Mouse (Mus musculus) stomach, postnatal 0 days (tissue): ENCODE results near the gene Adgrg5. TPM values are rescaled to one million over a fixed set of nuclear protein-coding genes. Genes with fewer than 3 reads are reported as not detected.

ENCODE experiments used
- ATAC-seq: fragments of 200-750 bp; cut with Nextera tagmentation; 2 replicates; pipeline ENCODE4 v1.8.0; 2017; ENCODE audit not compliant: low FRiP score, low TSS enrichment
- DNase-seq: peaks from one replicate; pipeline ENCODE4 v3.0.0-alpha.2; 2016; ENCODE audit warnings: low spot score
- H3K27ac ChIP-seq: fragments of 300-500 bp; sonication (generic); replicated peaks from 2 replicates; pipeline ENCODE4 v1.5.1; 2014; ENCODE audit warnings: mild to moderate bottlenecking, control low read depth
- H3K27me3 ChIP-seq: fragments of 300-500 bp; sonication (generic); 2 replicates; pipeline ENCODE4 v1.6.1; 2014; ENCODE audit warnings: low read length; ENCODE audit not compliant: control insufficient read depth, insufficient read depth
- H3K36me3 ChIP-seq: fragments of 300-500 bp; sonication (generic); 2 replicates; pipeline ENCODE4 v1.6.1; 2014; ENCODE audit warnings: low read length, mixed read lengths; ENCODE audit not compliant: control insufficient read depth, insufficient read depth
- H3K4me1 ChIP-seq: fragments of 300-500 bp; sonication (generic); replicated peaks from 2 replicates; pipeline ENCODE4 v1.6.1; 2014; ENCODE audit warnings: antibody characterized with exemption; ENCODE audit not compliant: control insufficient read depth, insufficient read depth
- H3K4me2 ChIP-seq: fragments of 300-500 bp; sonication (generic); replicated peaks from 2 replicates; pipeline ENCODE4 v1.6.1; 2014; ENCODE audit warnings: low read depth, mild to moderate bottlenecking, control low read depth, moderate library complexity
- H3K4me3 ChIP-seq: fragments of 300-500 bp; sonication (generic); 2 replicates; pipeline ENCODE4 v1.5.1; 2014; ENCODE audit warnings: low read depth, low read length, control low read depth
- H3K9ac ChIP-seq: fragments of 300-500 bp; sonication (generic); 2 replicates; pipeline ENCODE4 v1.6.1; 2014; ENCODE audit warnings: mild to moderate bottlenecking, low read length, control low read depth, mixed read lengths
- H3K9me3 ChIP-seq: fragments of 300-500 bp; sonication (generic); 2 replicates; pipeline ENCODE4 v1.6.1; 2016; ENCODE audit warnings: low read length; ENCODE audit not compliant: control insufficient read depth
- CTCF ChIP-seq: IDR thresholded peaks from 2 replicates; pipeline ENCODE4 v1.5.1; 2016; ENCODE audit warnings: antibody characterized with exemption, low read depth, mild to moderate bottlenecking, moderate library complexity
- EP300 ChIP-seq: optimal IDR thresholded peaks from 2 replicates; pipeline ENCODE3; 2016; ENCODE audit warnings: antibody characterized with exemption
- WGBS: fragments of 180-500 bp; shearing (Covaris S2); extraction: QIAGEN DNeasy Blood & Tissue Kit; methylation state at CpG from one replicate; pipeline ENCODE4 v1.1.7; 2014; 5-methylcytosine and 5-hydroxymethylcytosine counted together
- polyA plus RNA-seq: library from polyadenylated mRNA; unstranded; fragments of >200 nt; fragmentation: Nextera tagmentation; extraction: Ambion mirVana; gene quantifications from 2 replicates; pipeline ENCODE4 v1.2.1, GENCODE M21; 2015

Gene Adgrg5
- polyA plus RNA-seq, 1 experiment from 2014 or later = 0.27 TPM

- H3K4me3 ChIP-seq = no peak overlapping the region
- no peak for TF ChIP-seq EP300
- TF ChIP-seq CTCF = no peak
- no peaks in the 10 kb centered on the region for H3K36me3 ChIP-seq
- peaks cover 10% of the 10 kb centered on the region for H3K4me1 ChIP-seq
- DNase-seq (peak; percentile 53), ATAC-seq (no peak)
- H3K9me3 ChIP-seq = no peaks in the 10 kb centered on the region
- no peak overlapping the region; the same call in 1 of the 2 replicates for H3K27ac ChIP-seq
- WGBS = 42% methylated on average over 5 of the region's 5 CpGs
- H3K27me3 ChIP-seq = no peaks in the 10 kb centered on the region
- H3K4me2 ChIP-seq = no peak overlapping the region
- no peak overlapping the region for H3K9ac ChIP-seq
Observed at GRCm38 (mm10) chr8:94986676-94987075, 63.2 kb downstream of the Adgrg5 start.

DNA sequence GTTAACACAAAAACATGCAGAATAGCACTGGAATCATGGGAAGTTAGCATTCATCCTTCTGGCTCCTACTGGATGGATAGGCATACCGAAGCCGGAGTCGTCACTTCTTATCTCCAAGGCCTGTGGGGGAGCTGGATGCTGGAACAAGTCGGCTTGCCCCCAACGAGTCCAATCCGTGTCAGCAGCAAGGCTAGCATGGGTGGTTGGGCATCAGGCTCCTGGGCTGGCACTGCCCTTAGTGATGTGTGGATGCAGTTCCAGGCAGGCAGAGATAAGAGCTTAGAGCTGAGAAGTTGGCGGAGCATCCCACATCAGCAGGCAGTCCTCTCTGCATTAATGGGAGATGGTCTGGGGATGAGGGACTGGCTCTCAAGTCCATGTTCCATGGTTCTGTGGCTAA is 64.1 kb downstream of the Adgrg5 start:
- Histone ChIP-seq H3K27me3 (no peaks in the 10 kb centered on the region), H3K9ac (no peak overlapping the region), H3K4me3 (no peak overlapping the region), H3K4me1 (peaks cover 10% of the 10 kb centered on the region), H3K27ac (no peak overlapping the region), H3K36me3 (no peaks in the 10 kb centered on the region), H3K9me3 (no peaks in the 10 kb centered on the region), H3K4me2 (no peak overlapping the region)
- WGBS = 67% methylated on average over 7 of the region's 7 CpGs
- no peak for ATAC-seq
- no peak for TF ChIP-seq CTCF
- TF ChIP-seq EP300 = no peak
- DNase-seq = no peak

GRCm38 (mm10) chr8:94988619-94989018 is 65.1 kb downstream of the Adgrg5 start:
- Histone ChIP-seq H3K27ac (no peak overlapping the region), H3K9me3 (no peaks in the 10 kb centered on the region), H3K4me3 (no peak overlapping the region), H3K9ac (no peak overlapping the region), H3K36me3 (no peaks in the 10 kb centered on the region), H3K4me1 (peaks cover 10% of the 10 kb centered on the region), H3K4me2 (no peak overlapping the region), H3K27me3 (no peaks in the 10 kb centered on the region)
- DNase-seq (no peak), ATAC-seq (no peak)
- TF ChIP-seq CTCF (peak; percentile 9; the same call in 1 of the 2 replicates), EP300 (no peak)
- 69% methylated on average over 6 of the region's 6 CpGs for WGBS

GRCm38 (mm10) chr8:94989711-94990110 is 66.2 kb downstream of the Adgrg5 start:
- Histone ChIP-seq H3K36me3 (no peaks in the 10 kb centered on the region), H3K4me3 (no peak overlapping the region), H3K9ac (no peak overlapping the region), H3K27ac (no peak overlapping the region), H3K27me3 (no peaks in the 10 kb centered on the region), H3K9me3 (no peaks in the 10 kb centered on the region), H3K4me2 (no peak overlapping the region), H3K4me1 (peaks cover 7% of the 10 kb centered on the region)
- TF ChIP-seq CTCF (no peak), EP300 (no peak)
- DNase-seq (no peak), ATAC-seq (no peak)
- 84% methylated on average over 4 of the region's 4 CpGs for WGBS

- Histone ChIP-seq H3K4me3 (no peak overlapping the region), H3K27me3 (no peaks in the 10 kb centered on the region), H3K4me1 (peaks cover 7% of the 10 kb centered on the region), H3K9ac (no peak overlapping the region), H3K27ac (peak overlapping the region; percentile 53), H3K4me2 (no peak overlapping the region), H3K9me3 (no peaks in the 10 kb centered on the region), H3K36me3 (no peaks in the 10 kb centered on the region)
- DNase-seq (peak; percentile 39), ATAC-seq (peak; percentile 51)
- TF ChIP-seq CTCF (no peak), EP300 (no peak)
- 32% methylated on average over 11 of the region's 11 CpGs for WGBS
Observed at GRCm38 (mm10) chr8:94990598-94991453, 67.3 kb downstream of the Adgrg5 start.

DNA sequence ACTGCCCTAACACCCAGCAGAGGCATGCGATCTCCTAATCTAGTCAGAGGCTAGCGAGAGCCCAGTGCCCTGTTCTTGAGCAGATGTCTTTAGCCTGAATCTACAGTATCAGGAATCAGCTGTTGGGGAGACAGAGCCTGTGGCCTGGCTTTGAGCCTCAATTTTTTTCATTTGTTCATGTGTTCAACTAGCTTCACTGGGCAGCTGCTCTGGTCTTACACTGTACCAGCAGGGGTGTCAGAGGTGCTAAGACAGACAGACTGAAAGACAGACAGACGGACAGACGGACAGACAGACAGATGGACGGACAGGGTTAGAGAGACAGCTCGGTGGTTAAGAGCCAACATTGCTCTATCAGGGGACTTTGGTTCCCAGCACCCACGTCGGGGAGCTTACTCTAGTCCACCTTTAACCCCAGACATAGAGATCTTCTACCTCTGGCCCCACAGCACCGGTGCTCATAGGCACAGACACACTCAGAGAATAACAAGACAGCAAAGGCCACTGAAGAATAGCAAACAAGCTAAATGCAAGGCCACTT is 68.0 kb downstream of the Adgrg5 start:
- peaks cover 7% of the 10 kb centered on the region for H3K4me1 ChIP-seq
- ATAC-seq = no peak

More for the DNA sequence above, 68.0 kb downstream of the Adgrg5 start:
- Histone ChIP-seq H3K27me3 (no peaks in the 10 kb centered on the region), H3K36me3 (no peaks in the 10 kb centered on the region), H3K9ac (no peak overlapping the region), H3K27ac (peak overlapping the region; percentile 53), H3K4me2 (no peak overlapping the region), H3K9me3 (no peaks in the 10 kb centered on the region), H3K4me3 (no peak overlapping the region)
- 73% methylated on average over 9 of the region's 9 CpGs for WGBS
- TF ChIP-seq CTCF (no peak), EP300 (no peak)
- DNase-seq = no peak
